Mouse (Mus musculus): ENCODE data around the gene Rint1.
"Not testable (repeated sequence)": the region's sequence is repeated elsewhere in the genome, so short reads cannot be mapped to it uniquely, and the experiment has no call there.

Gene Rint1

GRCm38 (mm10) chr5:23830897-23831752 is 43.6 kb downstream of the Rint1 start:
- no peak for DNase-seq

GRCm38 (mm10) chr5:23835691-23836090 is 48.2 kb downstream of the Rint1 start:
- not testable (repeated sequence) for DNase-seq

- no peak for DNase-seq
These were observed 50.6 kb downstream of the Rint1 start for GRCm38 (mm10) chr5:23838158-23838557.

GRCm38 (mm10) chr5:23843674-23844530 is 56.4 kb downstream of the Rint1 start, which contains the start of gene Tomm7:
Gene Tomm7, minus strand, starts transcription at chr5:23844161.
- DNase-seq: peak; percentile 97

- no peak for DNase-seq
These were observed 57.0 kb downstream of the Rint1 start for GRCm38 (mm10) chr5:23844531-23844841.

- no peak for DNase-seq
These were observed 57.6 kb downstream of the Rint1 start for GRCm38 (mm10) chr5:23845141-23845540.

- peak; percentile 87 for DNase-seq
These were observed 63.0 kb downstream of the Rint1 start for GRCm38 (mm10) chr5:23850345-23851159.

GRCm38 (mm10) chr5:23851160-23851555 is 63.6 kb downstream of the Rint1 start:
- DNase-seq: not testable (repeated sequence)

GRCm38 (mm10) chr5:23852916-23853315 is 65.4 kb downstream of the Rint1 start:
- not testable (repeated sequence) for DNase-seq

- DNase-seq: no peak
These were observed 68.0 kb downstream of the Rint1 start for GRCm38 (mm10) chr5:23855484-23855883.

- no peak for DNase-seq
These were observed 68.7 kb downstream of the Rint1 start for GRCm38 (mm10) chr5:23856164-23856563.

- no peak for DNase-seq
These were observed 69.7 kb downstream of the Rint1 start for GRCm38 (mm10) chr5:23857189-23857588.

- no peak for DNase-seq
These were observed 70.5 kb downstream of the Rint1 start for GRCm38 (mm10) chr5:23858001-23858400.

- no peak for DNase-seq
These were observed 71.1 kb downstream of the Rint1 start for GRCm38 (mm10) chr5:23858643-23859042.

GRCm38 (mm10) chr5:23859087-23859718 is 71.7 kb downstream of the Rint1 start:
- no peak for DNase-seq

- no peak for DNase-seq
These were observed 72.4 kb downstream of the Rint1 start for GRCm38 (mm10) chr5:23859896-23860295.

GRCm38 (mm10) chr5:23861721-23862120 is 74.2 kb downstream of the Rint1 start:
- DNase-seq: no peak

- no peak for DNase-seq
These were observed 74.8 kb downstream of the Rint1 start for GRCm38 (mm10) chr5:23862291-23862690.

- DNase-seq: no peak
These were observed 75.9 kb downstream of the Rint1 start for GRCm38 (mm10) chr5:23863166-23864053.

- DNase-seq: no peak
These were observed 76.8 kb downstream of the Rint1 start for GRCm38 (mm10) chr5:23864054-23864965.
